Mouse (Mus musculus) MEL (cell line): Measurements from ENCODE around the gene Gm20388. TPM values are rescaled to one million over a fixed set of nuclear protein-coding genes. Genes with fewer than 3 reads are reported as not detected.
A peak's percentile ranks its signal among the peaks of the same experiment; 100 is the strongest.
"Not testable (repeated sequence)": the region's sequence is repeated elsewhere in the genome, so short reads cannot be mapped to it uniquely, and the experiment has no call there.

ENCODE experiments used
- DNase-seq: peaks from one replicate; pipeline ENCODE4 v3.0.0; 2011; ENCODE audit warnings: low read depth, low spot score
- H3K27ac ChIP-seq: 2 replicates; pipeline ENCODE4 v1.5.1; 2012; ENCODE audit warnings: low read depth, mild to moderate bottlenecking, control low read depth, low read length, moderate library complexity; ENCODE audit not compliant: control insufficient read depth
- H3K27me3 ChIP-seq, 2 experiments: fragments of 150-350 bp in 1 of 2; sonication (generic) in 1 of 2; 2 replicates each; pipeline ENCODE4 v1.6.1; 2012; ENCODE audit warnings: low read length in 2 of 2, mild to moderate bottlenecking in 2 of 2, improper control_type of control experiment in 1 of 2, moderate library complexity in 1 of 2; ENCODE audit not compliant: insufficient read depth in 2 of 2, control insufficient read depth in 1 of 2
- H3K36me3 ChIP-seq, 2 experiments: 2 replicates each; pipeline ENCODE4 v1.6.1; 2012 to 2014; ENCODE audit warnings: low read length in 2 of 2, improper control_type of control experiment in 1 of 2, inconsistent platforms in 1 of 2, mild to moderate bottlenecking in 1 of 2; ENCODE audit not compliant: insufficient read depth in 2 of 2, control insufficient read depth in 1 of 2
- H3K4me1 ChIP-seq, 2 experiments: fragments of 150-350 bp in 1 of 2; sonication (generic) in 1 of 2; 2 replicates each; pipeline ENCODE4 v1.6.1; 2012; ENCODE audit warnings: low read length in 2 of 2, improper control_type of control experiment in 1 of 2, mild to moderate bottlenecking in 1 of 2; ENCODE audit not compliant: insufficient read depth in 2 of 2, control insufficient read depth in 1 of 2
- H3K4me3 ChIP-seq, 2 experiments: fragments of 150-350 bp in 1 of 2; sonication (generic) in 1 of 2; 2 replicates each; pipeline ENCODE4 v1.5.1; 2012; ENCODE audit warnings: low read depth in 2 of 2, low read length in 2 of 2, mild to moderate bottlenecking in 2 of 2, moderate library complexity in 2 of 2, control low read depth in 1 of 2, improper control_type of control experiment in 1 of 2; ENCODE audit not compliant: control insufficient read depth in 1 of 2, insufficient read depth in 1 of 2
- H3K79me2 ChIP-seq: 2 replicates; pipeline ENCODE4 v1.6.1; 2012; ENCODE audit warnings: mild to moderate bottlenecking, low read length, moderate library complexity; ENCODE audit not compliant: control insufficient read depth, poor library complexity, insufficient read depth
- H3K9ac ChIP-seq: 2 replicates; pipeline ENCODE4 v1.6.1; 2012; ENCODE audit warnings: low read depth, mild to moderate bottlenecking, control low read depth, low read length, moderate library complexity; ENCODE audit not compliant: control insufficient read depth, poor library complexity, severe bottlenecking
- H3K9me3 ChIP-seq: fragments of 150-350 bp; sonication (generic); replicated peaks from 2 replicates; pipeline ENCODE4 v1.6.1; 2012; ENCODE audit warnings: mild to moderate bottlenecking, low read length, improper control_type of control experiment, moderate library complexity; ENCODE audit not compliant: insufficient read depth
- BHLHE40 ChIP-seq: IDR thresholded peaks from 2 replicates; pipeline ENCODE4 v1.6.1; 2012; ENCODE audit warnings: low read depth, mild to moderate bottlenecking, inconsistent platforms, low read length, improper control_type of control experiment, borderline replicate concordance
- CHD1 ChIP-seq: IDR thresholded peaks from 2 replicates; pipeline ENCODE4 v1.6.1; 2012; ENCODE audit warnings: low read depth, mild to moderate bottlenecking, inconsistent platforms, low read length, improper control_type of control experiment
- CHD2 ChIP-seq: IDR thresholded peaks from 2 replicates; pipeline ENCODE4 v1.6.1; 2011; ENCODE audit warnings: low read length, improper control_type of control experiment
- CTCF ChIP-seq, 3 experiments: IDR thresholded peaks in 2 of 3; conservative IDR thresholded peaks in 1 of 3; 2 replicates each; pipeline ENCODE4 v1.5.1; 2011 to 2012; ENCODE audit warnings: low read length in 3 of 3, low read depth in 2 of 3, mild to moderate bottlenecking in 2 of 3, improper control_type of control experiment in 1 of 3, inconsistent platforms in 1 of 3, mixed read lengths in 1 of 3, moderate library complexity in 1 of 3; ENCODE audit not compliant: control insufficient read depth in 1 of 3, insufficient read depth in 1 of 3, poor library complexity in 1 of 3, severe bottlenecking in 1 of 3
- ELF1 ChIP-seq: IDR thresholded peaks from 2 replicates; pipeline ENCODE4 v1.6.1; 2014; ENCODE audit warnings: low read depth, mild to moderate bottlenecking, inconsistent platforms, low read length, improper control_type of control experiment, moderate library complexity
- GABPA ChIP-seq: IDR thresholded peaks from 2 replicates; pipeline ENCODE4 v1.6.1; 2012; ENCODE audit warnings: low read depth, mild to moderate bottlenecking, inconsistent platforms, low read length, improper control_type of control experiment, moderate library complexity
- HCFC1 ChIP-seq: IDR thresholded peaks from 2 replicates; pipeline ENCODE4 v1.6.1; 2012; ENCODE audit warnings: low read depth, mild to moderate bottlenecking, inconsistent platforms, low read length, improper control_type of control experiment, moderate library complexity
- JUND ChIP-seq: IDR thresholded peaks from 2 replicates; pipeline ENCODE4 v1.6.1; 2011; ENCODE audit warnings: low read depth, mild to moderate bottlenecking, improper control_type of control experiment, low read length
- MAFK ChIP-seq: IDR thresholded peaks from 2 replicates; pipeline ENCODE4 v1.6.1; 2011; ENCODE audit warnings: low read depth, mild to moderate bottlenecking, low read length, improper control_type of control experiment, borderline replicate concordance
- SIN3A ChIP-seq: IDR thresholded peaks from 2 replicates; pipeline ENCODE4 v1.6.1; 2012; ENCODE audit warnings: low read length, improper control_type of control experiment, inconsistent platforms
- SMC3 ChIP-seq: IDR thresholded peaks from 2 replicates; pipeline ENCODE4 v1.6.1; 2011; ENCODE audit warnings: low read depth, low read length, improper control_type of control experiment
- TCF12 ChIP-seq: IDR thresholded peaks from 2 replicates; pipeline ENCODE4 v1.6.1; 2014; ENCODE audit warnings: low read depth, mild to moderate bottlenecking, inconsistent platforms, low read length, improper control_type of control experiment, moderate library complexity
- ZKSCAN1 ChIP-seq: IDR thresholded peaks from 2 replicates; pipeline ENCODE4 v1.6.1; 2012; ENCODE audit warnings: low read depth, mild to moderate bottlenecking, inconsistent platforms, low read length, improper control_type of control experiment, moderate library complexity
- ZNF384 ChIP-seq: IDR thresholded peaks from 2 replicates; pipeline ENCODE4 v1.6.1; 2012; ENCODE audit warnings: low read depth, mild to moderate bottlenecking, inconsistent platforms, low read length, improper control_type of control experiment
- polyA plus RNA-seq, 2 experiments: library from polyadenylated mRNA; stranded (reverse) in 1 of 2; unstranded in 1 of 2; fragments of >175 nt in 1 of 2; fragments of >200 nt in 1 of 2; gene quantifications; 2 replicates each; pipeline versions ENCODE4 v1.2.1 to v1.2.4; 2012; ENCODE audit warnings: low replicate concordance in 2 of 2, low read depth in 1 of 2; ENCODE audit not compliant: insufficient read length in 2 of 2, insufficient read depth in 1 of 2, missing spikeins in 1 of 2
- total RNA-seq: library from RNA; depleted of rRNA; stranded (reverse); fragments of 300-350 nt; gene quantifications from 2 replicates; pipeline ENCODE4 v1.2.3, GENCODE M21; 2012

Gene Gm20388
- total and polyA plus RNA-seq, 3 experiments: 11.1 to 17.8 TPM; not detected in 1

GRCm38 (mm10) chr8:122629388-122629787 is 2718.7 kb downstream of the Gm20388 start:
- no peak overlapping the region for H3K4me3 ChIP-seq
- H3K9me3 ChIP-seq: no peaks in the 10 kb centered on the region
- H3K36me3 ChIP-seq: peaks cover 0 to 9% of the 10 kb centered on the region in 2 experiments; a peak in 1 of 4 replicates
- DNase-seq: no peak
- H3K79me2 ChIP-seq: no peaks in the 10 kb centered on the region
- H3K4me1 ChIP-seq: no peaks in the 10 kb centered on the region
- H3K27me3 ChIP-seq: no peaks in the 10 kb centered on the region
- no peak overlapping the region for H3K9ac ChIP-seq
- no peak overlapping the region for H3K27ac ChIP-seq
- TF ChIP-seq ZKSCAN1 (no peak), CTCF (IDR thresholded peaks at IDR 0.05 in 2 of 3, conservative IDR thresholded peaks at IDR 0.05 in 1 of 3; ENCODE audit: control insufficient read depth in 1 of 3, insufficient read depth in 1 of 3, low read depth in 2 of 3, low read length in 3 of 3, poor library complexity in 1 of 3, severe bottlenecking in 1 of 3) (no peak), JUND (no peak), SIN3A (no peak), ELF1 (no peak), CHD1 (no peak), MAFK (no peak)
- TF ChIP-seq, all 39 proteins: peak for 0

- TF ChIP-seq GABPA (no peak), BHLHE40 (no peak), ELF1 (no peak), HCFC1 (no peak), CHD2 (no peak), TCF12 (no peak), ZNF384 (no peak)
- H3K36me3 ChIP-seq: peaks cover 0 to 12% of the 10 kb centered on the region in 2 experiments; a peak in 1 of 4 replicates
- no peaks in the 10 kb centered on the region for H3K79me2 ChIP-seq
- no peak for DNase-seq
- H3K9ac ChIP-seq: no peak overlapping the region
- H3K27me3 ChIP-seq: no peaks in the 10 kb centered on the region
- peaks cover 0 to 2% of the 10 kb centered on the region in 2 experiments; a peak in 1 of 4 replicates for H3K4me1 ChIP-seq
- H3K9me3 ChIP-seq: no peaks in the 10 kb centered on the region
- H3K4me3 ChIP-seq: no peak overlapping the region
- H3K27ac ChIP-seq: no peak overlapping the region
Observed at GRCm38 (mm10) chr8:122630696-122631095, 2720.1 kb downstream of the Gm20388 start.

- not testable (repeated sequence) for H3K27ac ChIP-seq, DNase-seq, H3K79me2 ChIP-seq, H3K4me3 ChIP-seq, H3K9me3 ChIP-seq, H3K27me3 ChIP-seq, H3K9ac ChIP-seq
- peaks cover 9 to 15% of the 10 kb centered on the region in 2 experiments; a peak in 3 of 4 replicates for H3K36me3 ChIP-seq
- peaks cover 0 to 17% of the 10 kb centered on the region in 2 experiments; a peak in 2 of 4 replicates for H3K4me1 ChIP-seq
- peak; percentile 15; the same call in 1 of the 2 replicates for TF ChIP-seq SMC3
- TF ChIP-seq ZNF384: peak; percentile 71
Observed at GRCm38 (mm10) chr8:122632134-122632533, 2721.5 kb downstream of the Gm20388 start.
